Mouse (Mus musculus): ENCODE data around the gene Oas1e.
A peak's percentile ranks its signal among the peaks of the same experiment; 100 is the strongest.

The Oas1e gene

DNA sequence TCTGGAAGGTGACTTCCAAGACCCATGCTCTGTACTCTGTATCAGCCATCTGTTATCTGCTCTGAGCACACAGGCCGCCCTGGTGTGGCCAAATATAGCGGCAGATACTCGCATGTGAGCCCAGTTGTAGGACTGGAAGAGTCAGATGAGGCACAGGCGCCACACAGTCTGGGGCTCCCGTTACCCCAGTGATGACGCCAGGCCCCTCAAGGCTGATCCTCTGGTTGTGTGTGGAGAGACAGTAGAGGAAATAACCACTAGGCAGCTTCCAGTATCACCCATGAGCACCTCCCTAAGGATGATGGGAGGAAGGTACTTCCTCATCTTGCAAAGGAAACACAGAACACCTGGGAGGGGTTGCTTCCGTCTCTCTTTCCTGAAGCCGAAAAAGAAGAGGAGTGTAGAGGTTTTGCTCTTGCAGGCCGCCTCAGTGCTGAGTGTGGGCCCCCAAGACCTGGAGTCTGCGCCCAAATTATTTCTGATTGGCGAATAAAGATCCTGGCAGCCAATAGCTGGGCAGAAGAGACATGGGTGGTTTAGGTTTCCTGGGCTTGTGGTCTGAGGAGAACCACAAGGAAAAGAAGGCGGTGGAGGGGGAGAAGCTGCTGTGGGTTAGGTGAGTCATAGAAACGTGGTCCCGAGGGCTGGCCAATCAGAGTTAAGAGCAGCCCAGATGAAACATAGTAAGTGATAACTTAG lies 19.9 kb downstream of the Oas1e start:
- peak; percentile 76 for DNase-seq

DNA sequence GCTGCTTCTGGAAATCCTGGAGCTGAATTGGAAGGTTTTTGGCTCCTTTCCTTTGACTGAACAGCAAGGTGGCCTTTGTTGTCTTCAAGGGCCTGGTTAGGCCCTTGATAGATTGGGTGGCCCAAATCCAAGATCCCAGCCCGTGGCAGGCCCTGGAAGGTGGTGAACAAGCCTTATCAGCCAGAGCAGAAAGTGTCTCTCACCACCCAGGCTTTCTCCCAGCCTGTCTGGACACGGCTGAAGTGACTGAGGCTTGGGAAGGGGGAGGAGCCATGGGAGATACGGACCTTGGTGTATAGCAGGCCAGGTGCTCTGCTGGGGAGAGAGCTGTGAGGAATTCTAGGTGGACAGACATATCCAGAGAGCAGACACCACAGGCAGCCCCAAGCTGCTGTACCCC lies 25.9 kb downstream of the Oas1e start:
- no peak for DNase-seq

DNA sequence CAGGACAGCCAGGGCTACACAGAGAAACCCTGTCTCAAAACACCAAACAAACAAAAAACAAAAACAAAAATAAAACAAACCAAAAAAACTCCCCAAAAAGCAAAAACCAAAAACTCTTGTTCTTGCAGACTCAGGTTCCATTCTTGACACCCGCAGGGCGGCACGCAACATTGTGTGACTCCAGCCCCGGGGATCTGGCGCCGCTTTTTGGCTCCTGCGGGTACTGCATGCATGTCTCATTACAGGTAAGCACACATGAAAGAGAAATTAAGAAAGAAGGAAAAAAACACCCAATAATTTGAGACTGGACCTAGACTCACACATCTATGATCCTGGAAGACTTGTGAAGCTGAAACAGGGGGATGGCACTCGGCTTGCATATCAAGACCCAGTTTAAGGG lies 30.3 kb downstream of the Oas1e start:
- no peak for DNase-seq

- DNase-seq: no peak
Observed at GRCm38 (mm10) chr5:120761901-120762300, 33.4 kb downstream of the Oas1e start.

GRCm38 (mm10) chr5:120754215-120754614 lies 41.1 kb downstream of the Oas1e start:
- DNase-seq: no peak

GRCm38 (mm10) chr5:120752786-120753185 lies 42.5 kb downstream of the Oas1e start:
- DNase-seq: no peak

- no peak for DNase-seq
Observed at GRCm38 (mm10) chr5:120751206-120751605, 44.1 kb downstream of the Oas1e start.

DNA sequence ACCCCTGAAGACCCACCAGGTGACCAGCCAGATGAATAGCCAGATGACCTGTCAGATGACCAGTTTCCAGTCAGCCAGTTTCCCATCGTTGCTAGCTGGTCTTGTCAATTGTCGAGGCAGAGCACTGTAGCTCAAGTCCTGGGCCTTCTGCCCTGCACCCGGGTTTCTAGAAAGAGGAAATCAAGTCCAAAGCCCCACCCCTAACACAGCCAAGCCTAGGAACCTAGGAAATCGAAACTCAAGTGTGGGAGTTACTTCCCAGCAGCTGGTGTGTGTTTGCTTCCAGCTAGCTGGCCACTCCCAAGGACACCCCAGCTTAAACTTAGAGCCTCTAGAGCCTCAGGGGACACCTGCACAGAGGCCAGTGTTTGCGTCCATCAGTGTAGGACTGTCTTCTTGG lies 45.6 kb downstream of the Oas1e start, which contains the start of gene Oas2:
TSS of gene Oas2 (minus strand) at position 166 of the 400 bp plus-strand sequence.
- DNase-seq: no peak

- peak; percentile 63 for DNase-seq
Observed at GRCm38 (mm10) chr5:120746451-120746850, 48.9 kb downstream of the Oas1e start.

- DNase-seq: peak; percentile 71
Observed at GRCm38 (mm10) chr5:120742125-120742524, 53.2 kb downstream of the Oas1e start.

Data from thymus, postnatal 14 days (tissue).